Mouse (Mus musculus): ENCODE results near the gene Gm8947.

Gene Gm8947

DNA sequence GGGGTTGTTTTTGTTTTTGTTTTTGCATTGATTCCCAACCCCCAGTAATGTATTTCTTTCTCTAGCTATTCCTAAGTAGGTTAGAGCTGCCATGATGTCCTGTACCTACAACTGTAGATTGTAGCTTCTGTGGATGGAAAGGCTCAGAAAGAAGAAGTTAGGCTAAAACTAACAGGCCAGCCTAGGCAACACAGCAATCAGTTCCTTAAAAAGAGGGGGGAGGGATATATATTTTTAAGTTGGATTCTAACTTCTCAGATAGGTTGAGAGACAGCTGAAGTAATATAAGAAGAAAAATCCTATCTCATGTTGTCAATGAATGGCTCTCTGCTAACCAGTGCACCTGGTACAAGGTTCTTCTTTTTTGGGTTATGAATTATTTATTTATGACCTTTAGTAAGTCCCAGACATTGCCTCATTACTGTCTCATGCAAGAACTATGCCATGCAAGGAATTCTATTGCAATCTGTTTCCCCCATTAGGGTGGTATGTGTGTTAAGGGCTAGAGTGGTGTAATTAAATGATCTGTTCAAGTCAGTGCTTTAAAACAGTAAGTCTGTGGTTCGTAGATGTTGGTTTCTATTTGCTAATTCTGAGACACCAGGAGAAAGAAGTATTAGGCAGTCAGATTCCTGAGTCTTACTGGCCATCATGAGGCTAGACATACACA lies 36.3 kb downstream of the Gm8947 start:
- no peak for DNase-seq

GRCm38 (mm10) chr1:151232346-151232745 lies 40.2 kb downstream of the Gm8947 start:
- DNase-seq: no peak

GRCm38 (mm10) chr1:151233756-151234155 lies 41.6 kb downstream of the Gm8947 start:
- DNase-seq: no peak

DNA sequence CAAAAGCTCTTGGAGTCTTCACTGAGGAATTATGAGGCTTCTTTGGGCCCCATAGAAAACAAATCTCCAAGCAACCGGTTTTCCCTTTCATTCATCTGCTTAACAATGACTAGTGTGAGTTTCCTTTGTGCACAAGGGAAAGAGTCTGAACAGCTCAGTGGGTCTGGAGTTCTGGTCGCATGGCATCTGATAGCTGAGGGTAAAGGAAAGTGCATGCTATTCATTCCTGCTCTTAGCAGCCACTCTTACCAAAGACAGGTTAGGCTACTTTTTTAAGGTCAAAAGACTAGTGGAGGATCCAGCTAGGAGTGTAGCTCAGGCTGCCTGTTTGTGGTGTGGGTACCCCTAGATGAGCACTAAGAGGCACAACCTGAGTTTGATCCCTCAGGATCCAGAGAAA lies 43.4 kb downstream of the Gm8947 start:
- no peak for DNase-seq

DNA sequence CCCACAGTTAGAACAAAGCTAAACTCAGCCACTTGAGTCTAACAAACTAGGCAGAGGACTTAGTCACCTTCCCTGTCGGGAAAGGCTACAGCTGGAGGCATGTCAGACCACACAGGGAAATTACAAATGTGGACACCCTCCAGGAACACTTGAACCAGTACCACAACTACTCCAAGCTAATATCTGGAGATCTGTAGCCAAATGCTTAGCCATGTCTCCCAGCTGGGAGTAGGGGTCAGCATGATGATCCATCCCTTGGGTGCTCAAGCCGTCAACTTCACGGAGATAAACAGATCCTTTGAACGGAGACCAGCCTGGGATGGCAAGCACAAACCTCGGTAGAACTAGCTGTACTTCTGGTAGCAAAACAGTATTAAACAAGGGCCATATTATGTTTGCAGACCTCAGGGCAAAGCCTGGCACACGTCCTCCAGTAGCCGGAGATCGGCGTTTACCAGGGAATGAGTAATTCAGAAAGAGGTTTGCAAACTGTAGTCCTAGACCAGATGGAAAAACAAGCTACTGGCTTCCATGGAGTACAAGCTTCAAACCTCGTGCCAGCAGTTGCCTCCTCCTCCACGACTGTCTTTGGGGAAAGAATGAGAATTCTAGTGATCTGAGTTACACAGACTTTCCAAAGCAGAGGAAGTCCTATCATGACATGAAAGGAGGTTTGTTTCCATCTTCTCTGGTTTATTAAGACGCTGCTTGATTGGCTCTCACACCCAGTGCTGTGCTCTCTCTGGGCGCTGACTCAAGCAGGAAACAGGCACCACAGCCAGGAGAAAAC lies 44.2 kb downstream of the Gm8947 start:
- DNase-seq: no peak

- DNase-seq: no peak
These were observed 45.6 kb downstream of the Gm8947 start for GRCm38 (mm10) chr1:151237780-151238179.

DNA sequence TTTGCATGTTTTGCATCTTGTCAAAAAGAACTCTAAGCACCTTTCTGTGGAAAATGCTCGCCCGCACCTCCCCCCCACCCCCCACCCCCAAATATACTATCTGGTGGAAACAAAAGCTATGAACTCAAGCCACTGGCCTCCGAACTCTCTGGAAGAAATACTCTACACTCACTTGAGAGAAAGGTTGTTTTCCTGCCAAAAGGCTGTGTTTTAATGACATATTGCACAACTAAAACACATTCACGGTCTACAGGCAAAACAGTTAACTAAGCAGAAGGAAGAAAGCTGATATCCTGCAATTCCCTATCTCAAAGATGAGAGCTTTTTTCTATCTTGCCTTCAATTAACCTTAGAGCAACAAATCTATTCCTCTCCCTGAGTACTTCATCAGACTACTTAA lies 51.2 kb downstream of the Gm8947 start:
- no peak for DNase-seq
